Mouse (Mus musculus) G1E (cell line): ENCODE data around the gene Slc22a23.

Experiments
- CTCF ChIP-seq: IDR thresholded peaks from 2 replicates; pipeline ENCODE4 v1.5.1; 2012; ENCODE audit warnings: low read depth, low read length, inconsistent platforms, mixed read lengths
- GATA1 ChIP-seq: IDR thresholded peaks from 2 replicates; pipeline ENCODE4 v1.6.1; 2012; ENCODE audit warnings: borderline replicate concordance, low read length, inconsistent platforms, mixed read lengths
- TAL1 ChIP-seq: conservative IDR thresholded peaks from 2 replicates; pipeline ENCODE4 v1.6.1; 2012; ENCODE audit warnings: low read depth, low read length, inconsistent platforms, mixed read lengths

DNA sequence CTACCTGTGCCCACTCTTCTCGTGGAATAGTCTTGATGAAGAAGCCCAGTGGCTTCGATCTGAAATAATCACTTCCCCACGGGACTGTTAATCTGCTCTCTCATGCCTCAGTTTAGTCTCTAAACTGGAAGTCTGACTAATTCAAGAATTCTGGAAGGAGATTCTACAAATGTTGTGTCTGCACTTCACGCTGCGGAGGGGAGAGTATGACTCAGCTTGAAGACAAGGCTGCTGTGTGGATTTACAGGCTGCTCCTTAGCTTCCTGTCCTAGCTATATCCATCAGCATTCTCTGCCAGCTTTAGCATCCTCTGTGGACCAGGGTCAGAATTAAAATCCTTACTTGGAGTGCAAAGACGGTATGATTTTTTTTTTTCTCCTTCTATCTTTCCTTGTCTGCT, 112.0 kb downstream of the Slc22a23 start:
- TF ChIP-seq CTCF (no peak), GATA1 (no peak), TAL1 (no peak)
